Mouse (Mus musculus) megakaryocyte-erythroid progenitor cell, adult 5-6 weeks (primary cell): ENCODE measurements around the gene Bmpr1a. TPM values are rescaled to one million over a fixed set of nuclear protein-coding genes. Genes with fewer than 3 reads are reported as not detected.
A peak's percentile ranks its signal among the peaks of the same experiment; 100 is the strongest.

ENCODE experiments used
- ATAC-seq: replicated peaks from 2 replicates; pipeline ENCODE4 v1.8.0; 2016; ENCODE audit warnings: mild to moderate bottlenecking, inconsistent platforms; ENCODE audit not compliant: severe bottlenecking, poor library complexity, low FRiP score, low TSS enrichment
- total RNA-seq, 2 experiments: library from RNA; stranded (forward) in 1 of 2; stranded (reverse) in 1 of 2; fragments of 200-1000, 215-1000 nt in 1 of 2; fragments of >200 nt in 1 of 2; fragmentation: Nextera tagmentation in 1 of 2; gene quantifications; 2 replicates each; pipeline ENCODE4 v1.2.3; 2014 to 2017

Gene Bmpr1a
- total RNA-seq, 2 experiments from 2014 or later, result not detected

GRCm38 (mm10) chr14:34403424-34403823, 99.7 kb downstream of the Bmpr1a start:
- no peak for ATAC-seq

GRCm38 (mm10) chr14:34402871-34403270, 100.3 kb downstream of the Bmpr1a start:
- no peak for ATAC-seq

GRCm38 (mm10) chr14:34401135-34401534, 102.0 kb downstream of the Bmpr1a start:
- ATAC-seq, result peak; percentile 99

- no peak for ATAC-seq
Measured at GRCm38 (mm10) chr14:34400021-34400420, 103.1 kb downstream of the Bmpr1a start.

GRCm38 (mm10) chr14:34399301-34399700, 103.8 kb downstream of the Bmpr1a start:
- ATAC-seq, result no peak

GRCm38 (mm10) chr14:34398901-34399300, 104.2 kb downstream of the Bmpr1a start:
- no peak for ATAC-seq

- no peak for ATAC-seq
Measured at GRCm38 (mm10) chr14:34397871-34398270, 105.3 kb downstream of the Bmpr1a start.

- no peak for ATAC-seq
Measured at GRCm38 (mm10) chr14:34393295-34393694, 109.8 kb downstream of the Bmpr1a start.

GRCm38 (mm10) chr14:34382921-34383704, 120.0 kb downstream of the Bmpr1a start:
- no peak for ATAC-seq

- ATAC-seq, result no peak
Measured at GRCm38 (mm10) chr14:34378560-34379331, 124.4 kb downstream of the Bmpr1a start.

GRCm38 (mm10) chr14:34377121-34377520, 126.0 kb downstream of the Bmpr1a start:
- ATAC-seq, result no peak

- ATAC-seq, result no peak
Measured at GRCm38 (mm10) chr14:34375941-34376340, 127.2 kb downstream of the Bmpr1a start.

GRCm38 (mm10) chr14:34375415-34375904, 127.7 kb downstream of the Bmpr1a start, which contains the start of gene Mmrn2:
Gene Mmrn2, plus strand, starts transcription at chr14:34375465.
- no peak for ATAC-seq

GRCm38 (mm10) chr14:34374577-34374976, 128.6 kb downstream of the Bmpr1a start, which contains the start of gene Sncg:
Gene Sncg, minus strand, starts transcription at chr14:34374789.
- no peak for ATAC-seq

GRCm38 (mm10) chr14:34373581-34373980, 129.6 kb downstream of the Bmpr1a start:
- no peak for ATAC-seq

- ATAC-seq, result no peak
Measured at GRCm38 (mm10) chr14:34372646-34373045, 130.5 kb downstream of the Bmpr1a start.

GRCm38 (mm10) chr14:34371763-34372162, 131.4 kb downstream of the Bmpr1a start:
- no peak; the same call in 1 of the 2 replicates for ATAC-seq

- no peak for ATAC-seq
Measured at GRCm38 (mm10) chr14:34370921-34371320, 132.2 kb downstream of the Bmpr1a start.

- ATAC-seq, result no peak
Measured at GRCm38 (mm10) chr14:34370203-34370602, 132.9 kb downstream of the Bmpr1a start.

- no peak for ATAC-seq
Measured at GRCm38 (mm10) chr14:34365147-34365507, 138.0 kb downstream of the Bmpr1a start.
